Mouse (Mus musculus) heart, postnatal 10 days (tissue): ENCODE results near the gene Tmem230. TPM values are rescaled to one million over a fixed set of nuclear protein-coding genes. Genes with fewer than 3 reads are reported as not detected.
"Not testable (repeated sequence)": the region's sequence is repeated elsewhere in the genome, so short reads cannot be mapped to it uniquely, and the experiment has no call there.

Source experiments
- DNase-seq, 2 experiments: peaks; one replicate each; pipeline ENCODE4 v3.0.0; 2021
- intact Hi-C: fragments of 180-260 bp; cut with DNase I; formaldehyde crosslinking; loops from one replicate; pipeline ENCODE4 v1.15.1; 2025
- total RNA-seq, 2 experiments: library from RNA; stranded (reverse); gene quantifications; 2 replicates each; pipeline ENCODE4 v1.2.3; 2021

Tmem230 gene
- total RNA-seq, 2 experiments from 2014 or later: 22.1 to 25.7 TPM

DNA sequence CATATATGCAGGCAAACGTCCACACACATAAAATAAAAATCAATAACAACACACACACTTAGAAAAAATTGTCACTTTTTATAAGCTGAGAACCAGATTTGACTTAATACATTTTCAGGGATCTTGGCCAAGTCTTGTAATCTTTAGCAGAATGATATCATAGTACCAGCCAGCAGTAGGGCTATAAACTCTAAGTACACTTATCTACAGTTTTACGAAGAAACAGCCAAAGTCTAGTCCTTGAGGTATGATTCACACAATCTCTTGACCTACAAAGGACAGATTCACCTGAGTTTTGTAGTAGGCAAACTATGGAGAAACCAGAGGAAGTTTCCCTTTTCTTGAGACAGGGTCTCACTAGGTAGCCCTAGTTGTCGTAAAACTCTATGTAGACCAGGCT, 8.2 kb downstream of the Tmem230 start:
- intact Hi-C loops, DNase-seq: not testable (repeated sequence)

DNA sequence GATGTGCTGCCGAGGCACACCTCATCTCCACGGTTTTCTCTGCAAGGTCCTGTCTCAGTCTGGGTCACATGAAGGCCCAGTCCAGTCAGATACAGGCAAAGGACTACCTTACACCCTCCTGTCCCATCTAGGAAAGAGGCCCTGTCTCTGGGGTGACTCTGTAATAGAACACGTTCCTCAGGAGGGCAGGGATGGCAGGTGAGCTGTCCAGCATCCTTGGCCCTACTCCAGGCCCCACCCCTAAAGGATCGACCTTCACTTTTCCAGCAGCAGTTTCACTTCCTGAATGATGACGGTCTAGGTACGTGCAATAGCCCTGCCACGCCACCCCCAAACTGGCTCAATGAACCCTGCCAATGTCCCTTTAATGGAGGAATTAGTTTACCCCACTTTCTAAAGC, 11.6 kb downstream of the Tmem230 start:
- intact Hi-C loops: no loop called here

GRCm38 (mm10) chr2:132235291-132235690, 12.3 kb downstream of the Tmem230 start:
- no peak for DNase-seq
- intact Hi-C loops: no loop called here

More for the DNA sequence above, 11.6 kb downstream of the Tmem230 start:
- no peak for DNase-seq

DNA sequence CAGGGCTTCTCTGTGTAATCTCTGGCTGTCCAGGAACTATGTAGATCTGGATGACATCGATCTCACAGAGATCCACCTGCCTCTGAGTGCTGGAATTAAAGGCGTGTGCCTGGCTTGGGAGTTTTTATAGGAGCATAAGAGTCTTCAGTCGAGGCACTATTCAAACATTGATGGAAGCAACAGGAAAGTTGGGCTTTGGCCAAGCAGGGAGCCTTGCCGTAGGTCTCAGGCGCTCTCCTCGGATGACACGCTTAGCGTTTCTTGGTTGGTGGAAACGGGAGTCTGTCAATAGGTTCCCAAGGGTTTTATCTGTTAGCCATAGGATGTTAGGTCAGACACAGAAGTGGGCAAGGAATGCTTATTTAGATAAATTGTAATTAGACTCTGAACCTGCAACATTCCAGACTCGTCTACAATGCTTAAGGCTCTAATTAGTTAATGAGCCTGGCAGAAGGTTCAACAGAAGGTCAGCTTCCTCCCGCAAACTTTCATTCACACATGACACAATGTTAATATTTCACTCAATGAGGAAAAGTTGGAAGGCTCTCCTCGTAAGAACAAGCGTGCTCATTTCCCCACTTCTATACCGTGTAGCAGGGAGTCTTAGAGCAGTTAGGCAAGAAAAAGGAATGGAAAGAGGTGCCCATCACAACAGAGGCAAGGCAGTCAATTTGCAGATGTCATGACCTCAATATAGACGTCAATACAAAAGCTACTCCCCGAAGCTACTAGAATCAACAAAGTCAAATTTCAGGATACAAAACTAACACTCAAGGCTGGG, 13.4 kb downstream of the Tmem230 start:
- intact Hi-C loops: no loop called here
- no peak for DNase-seq

GRCm38 (mm10) chr2:132232413-132232945, 15.1 kb downstream of the Tmem230 start:
- intact Hi-C loops: no loop called here
- DNase-seq: no peak

DNA sequence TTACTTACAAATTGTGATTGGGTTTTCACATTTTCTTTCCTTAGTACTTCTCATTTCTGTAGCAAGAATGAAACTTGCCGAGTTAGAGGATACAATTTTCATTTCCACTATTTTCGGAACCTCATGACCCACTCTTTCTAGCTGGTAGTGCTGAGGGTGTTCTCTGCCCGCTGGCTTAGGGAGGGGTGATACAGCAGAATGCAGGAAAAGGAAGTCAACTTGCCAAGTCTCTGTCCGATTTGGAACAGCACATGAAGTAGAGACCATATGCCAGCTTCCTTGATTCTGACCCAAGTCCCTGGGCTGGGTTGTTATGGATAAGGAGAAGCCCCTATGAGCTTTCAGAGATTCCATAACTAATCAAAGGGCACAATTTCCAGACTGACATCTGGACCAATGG, 23.2 kb downstream of the Tmem230 start:
- intact Hi-C loops: loop anchor here (5.0 kb wide), 1 partner anchor 77 kb away; the partner anchor contains the start of gene Slc23a2
- DNase-seq: no peak

DNA sequence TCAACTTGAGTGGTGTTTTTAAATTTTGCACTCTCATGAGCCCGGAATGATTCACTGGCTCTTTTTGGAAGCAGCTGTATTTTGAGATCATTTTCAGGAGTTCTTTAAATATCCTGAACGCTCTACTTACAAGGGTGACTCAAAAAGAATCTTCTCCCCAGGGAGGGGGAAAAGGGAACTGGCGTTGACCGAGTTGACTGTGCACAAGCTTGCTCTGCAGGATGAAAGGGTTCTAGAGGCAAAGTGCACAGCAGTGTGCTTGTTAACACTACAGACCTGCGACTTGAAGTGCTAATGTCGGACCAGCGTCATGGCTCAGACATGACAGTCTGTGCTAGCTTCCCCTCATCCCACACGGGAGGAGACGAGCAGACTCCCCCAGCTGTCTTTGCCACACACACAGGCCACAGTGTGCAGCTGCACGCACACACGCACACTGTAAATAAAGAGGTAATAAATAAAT, 26.0 kb downstream of the Tmem230 start:
- peak; percentile 17 to 41 for DNase-seq
- intact Hi-C loops: loop anchor here (5.0 kb wide), 1 partner anchor 74 kb away; the partner anchor contains the start of gene Slc23a2

DNA sequence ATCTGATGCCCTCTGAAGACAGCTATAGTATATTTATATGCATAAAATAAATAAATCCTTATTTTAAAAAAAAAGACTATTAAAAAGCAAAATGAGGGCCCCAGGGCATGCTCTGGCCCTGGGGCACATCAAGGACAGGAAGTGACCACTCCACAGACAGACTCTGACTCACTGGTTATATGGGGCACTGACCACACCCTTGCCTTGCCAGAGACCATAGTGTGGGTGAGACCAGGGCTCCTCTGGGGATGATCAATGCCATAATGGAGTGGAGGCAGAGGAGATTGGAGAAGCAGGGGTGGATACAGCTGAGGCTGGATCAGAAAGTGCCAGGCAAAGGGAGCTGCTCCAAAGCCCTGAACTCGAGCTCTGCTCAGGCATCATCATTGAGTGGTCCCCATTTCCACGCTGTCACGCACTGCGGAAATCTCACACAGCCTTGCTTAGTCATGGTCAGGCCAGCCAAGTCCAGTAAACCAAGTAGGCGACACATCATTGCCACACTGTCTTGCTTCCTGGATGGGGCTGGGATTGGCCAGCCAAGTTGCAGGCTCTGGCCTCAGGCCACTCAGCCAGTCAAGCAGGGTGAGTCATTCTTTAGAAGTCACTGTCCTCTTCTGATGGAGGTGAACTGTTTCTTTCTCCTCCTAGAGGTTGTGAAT, 35.5 kb downstream of the Tmem230 start:
- DNase-seq: peak; percentile 23 to 29
- intact Hi-C loops: no loop called here

DNA sequence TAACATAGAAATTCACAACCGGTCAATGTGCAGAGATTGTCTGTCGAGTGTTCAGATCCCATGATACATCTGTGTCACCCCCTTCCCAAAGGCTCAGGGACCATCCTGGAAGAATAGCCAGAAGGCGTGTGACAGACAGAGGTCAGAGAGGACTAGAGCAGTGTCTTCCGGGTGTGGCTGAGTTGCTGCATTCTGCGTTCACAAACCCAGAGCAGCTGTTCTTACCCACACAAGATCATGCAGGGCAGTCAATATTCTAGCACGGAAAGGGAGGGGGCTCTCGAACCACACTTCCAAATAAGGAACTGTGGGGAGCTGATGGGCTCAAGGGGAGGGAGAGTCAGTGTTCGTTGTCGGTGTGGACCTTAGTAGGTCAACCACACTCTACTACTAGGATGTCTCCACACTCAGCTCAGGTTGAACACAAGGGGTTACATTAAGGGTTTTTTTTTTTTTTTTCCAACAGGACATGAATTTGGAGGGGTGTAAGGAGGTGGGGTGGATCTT, 36.7 kb downstream of the Tmem230 start:
- intact Hi-C loops: no loop called here
- no peak for DNase-seq

DNA sequence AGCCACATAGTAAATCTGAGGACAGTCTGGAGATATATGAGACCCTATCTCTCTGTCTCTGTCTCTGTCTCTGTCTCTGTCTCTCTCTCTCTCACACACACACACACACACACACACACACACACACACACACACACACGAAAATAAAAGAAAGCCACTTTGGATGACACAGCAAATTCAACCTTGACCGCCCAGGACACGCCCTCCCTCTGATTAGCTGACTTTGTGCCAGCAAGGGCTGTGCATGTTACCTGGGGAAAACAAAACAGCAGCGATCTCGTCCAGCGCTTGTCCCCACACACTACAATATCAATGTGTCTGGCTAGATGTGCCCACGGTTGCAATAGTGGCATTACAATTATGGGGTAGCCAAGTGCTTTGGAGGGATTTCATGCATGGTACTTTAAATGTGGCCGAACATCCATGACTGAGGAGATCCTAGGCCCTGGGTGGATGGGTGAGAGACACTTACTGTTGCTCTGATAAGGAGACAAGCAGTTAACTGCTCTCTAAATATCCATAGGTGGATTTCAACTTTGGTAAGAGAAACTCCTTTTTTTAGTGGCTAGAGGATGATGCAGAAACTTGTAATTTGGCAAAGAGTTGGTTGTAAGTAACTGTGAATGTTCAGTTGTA, 39.2 kb downstream of the Tmem230 start:
- intact Hi-C loops: no loop called here

DNA sequence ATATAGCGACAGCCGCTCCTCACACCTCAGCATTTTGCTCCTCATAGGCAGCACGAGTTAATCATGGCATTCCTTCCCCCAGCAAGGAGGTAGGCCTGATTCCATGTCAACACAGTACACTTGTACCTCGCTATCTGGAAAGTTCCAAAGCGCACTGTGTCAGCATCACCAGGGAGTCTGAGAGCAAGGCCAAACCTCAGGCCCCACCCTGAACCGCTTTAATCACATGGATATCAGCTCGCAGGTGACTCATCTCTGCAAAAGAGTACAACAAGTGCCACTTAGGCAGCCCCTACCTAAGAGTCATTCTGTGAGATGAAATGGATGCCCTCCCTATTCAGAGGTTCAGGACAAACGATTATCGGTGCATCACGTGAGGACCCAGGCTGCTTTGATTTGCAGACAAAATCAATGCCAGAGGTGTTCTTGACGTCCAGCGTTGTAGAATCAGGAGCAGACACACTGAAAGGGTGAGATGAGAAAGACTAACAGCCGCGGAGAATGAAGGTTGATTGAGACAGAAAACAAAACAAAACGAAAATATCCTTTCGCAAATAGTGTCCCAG, 41.2 kb downstream of the Tmem230 start:
- intact Hi-C loops: no loop called here
- DNase-seq: no peak

More for the DNA sequence above, 39.2 kb downstream of the Tmem230 start:
- no peak for DNase-seq

- intact Hi-C loops: no loop called here
- DNase-seq: no peak
These were observed 42.1 kb downstream of the Tmem230 start for GRCm38 (mm10) chr2:132205549-132205948.

DNA sequence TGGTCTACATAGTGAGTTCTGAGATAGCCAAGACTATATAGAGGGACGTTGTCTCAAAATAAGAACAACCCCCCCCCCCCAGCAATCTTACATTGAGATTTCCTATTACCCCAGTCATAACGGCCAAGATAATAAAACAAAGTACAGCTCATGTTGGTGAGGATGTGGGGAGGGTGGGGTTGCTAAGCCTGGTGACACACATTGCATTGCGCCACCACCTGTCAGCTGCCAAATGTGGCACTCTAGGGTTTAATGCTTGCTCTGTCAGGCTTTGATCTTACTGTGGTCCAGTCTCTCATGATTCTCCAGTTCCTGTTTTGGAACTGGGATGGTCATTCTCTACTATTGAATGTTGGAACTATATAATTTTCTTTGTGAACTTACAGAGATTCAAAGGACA, 43.8 kb downstream of the Tmem230 start:
- intact Hi-C loops: no loop called here
- no peak for DNase-seq

DNA sequence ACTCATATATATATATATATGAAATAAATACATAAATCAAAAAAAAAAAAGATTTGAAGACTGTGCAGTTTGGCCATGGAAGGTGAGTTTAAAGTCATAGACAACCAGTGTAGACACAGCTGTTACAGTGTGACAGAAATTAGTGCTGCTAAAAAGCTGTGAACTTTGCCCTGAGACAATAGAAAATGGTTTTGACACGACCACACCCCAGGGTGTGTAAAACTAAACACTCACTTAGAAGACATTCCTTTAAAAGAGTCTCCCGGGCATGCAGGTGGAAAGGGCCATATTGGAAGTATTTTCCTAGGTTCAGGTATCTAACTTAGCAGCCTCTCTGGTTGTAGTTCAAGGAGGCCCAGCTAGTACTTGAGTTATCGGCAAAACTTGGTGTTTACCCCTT, 44.4 kb downstream of the Tmem230 start:
- intact Hi-C loops: no loop called here
- no peak for DNase-seq

GRCm38 (mm10) chr2:132198017-132198933, 49.3 kb downstream of the Tmem230 start:
- DNase-seq: no peak

DNA sequence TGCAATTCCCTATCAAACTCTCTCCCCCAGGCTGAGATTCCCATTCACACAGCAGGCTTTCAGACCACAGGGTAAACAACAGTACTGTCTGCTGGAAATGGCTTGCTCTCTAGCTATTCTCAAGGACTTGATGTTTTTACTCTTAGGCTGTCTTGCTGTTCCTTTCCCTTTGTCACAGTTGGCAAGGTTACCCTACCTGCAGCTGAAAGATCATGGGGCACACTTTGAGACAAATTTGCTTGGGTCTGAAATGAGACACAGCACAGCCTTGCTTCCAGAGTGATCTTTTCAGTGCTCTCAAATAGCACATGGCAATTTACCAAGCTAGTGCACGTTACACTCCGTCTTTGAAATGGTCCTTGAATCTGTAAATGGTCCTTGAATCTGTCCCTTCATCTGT, 52.0 kb downstream of the Tmem230 start:
- intact Hi-C loops: no loop called here
- no peak for DNase-seq

More at GRCm38 (mm10) chr2:132198017-132198933, 49.3 kb downstream of the Tmem230 start:
- intact Hi-C loops: no loop called here

- DNase-seq: no peak
- intact Hi-C loops: no loop called here
These were observed 56.9 kb downstream of the Tmem230 start for GRCm38 (mm10) chr2:132190602-132191161.
